Mouse (Mus musculus): Measurements from ENCODE around the gene Gtf2ird2. TPM values are rescaled to one million over a fixed set of nuclear protein-coding genes. Genes with fewer than 3 reads are reported as not detected.

Gene Gtf2ird2
- polyA plus RNA-seq, 1 experiment from 2014 or later: 8.8 TPM

DNA sequence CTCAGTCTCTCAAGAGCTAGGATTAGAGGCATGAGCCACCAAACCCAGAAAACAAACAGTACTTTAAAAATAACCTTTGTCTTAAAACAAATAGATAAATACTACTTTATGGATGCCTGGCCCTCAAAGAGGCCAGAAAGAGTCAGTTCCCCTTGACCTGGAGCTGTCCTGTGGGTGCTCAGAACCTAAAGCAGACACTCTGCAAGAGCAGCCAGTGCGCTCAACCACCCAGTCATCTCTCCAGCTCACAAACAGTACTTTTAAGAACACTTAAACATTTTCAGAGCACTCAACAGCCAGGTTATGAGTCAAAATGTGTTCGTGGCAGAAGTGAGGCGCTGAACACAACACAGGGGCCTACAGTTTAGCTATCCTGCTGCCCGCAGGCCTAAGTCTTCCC is 67.3 kb downstream of the Gtf2ird2 start:
- H3K4me3 ChIP-seq (replicated peaks): no peak overlapping the region
- WGBS: 95% methylated on average over 4 of the region's 4 CpGs
- no peaks in the 10 kb centered on the region for H3K9me3 ChIP-seq (replicated peaks)
- ATAC-seq (ENCODE audit: insufficient number of reproducible peaks, low FRiP score, low TSS enrichment, low read depth): no peak
- H3K9ac ChIP-seq: no peak overlapping the region
- no peaks in the 10 kb centered on the region for H3K4me1 ChIP-seq
- peaks cover 96% of the 10 kb centered on the region for H3K36me3 ChIP-seq
- no peak overlapping the region for H3K4me2 ChIP-seq (replicated peaks)
- H3K27ac ChIP-seq (replicated peaks): no peak overlapping the region
- H3K27me3 ChIP-seq: no peaks in the 10 kb centered on the region

DNA sequence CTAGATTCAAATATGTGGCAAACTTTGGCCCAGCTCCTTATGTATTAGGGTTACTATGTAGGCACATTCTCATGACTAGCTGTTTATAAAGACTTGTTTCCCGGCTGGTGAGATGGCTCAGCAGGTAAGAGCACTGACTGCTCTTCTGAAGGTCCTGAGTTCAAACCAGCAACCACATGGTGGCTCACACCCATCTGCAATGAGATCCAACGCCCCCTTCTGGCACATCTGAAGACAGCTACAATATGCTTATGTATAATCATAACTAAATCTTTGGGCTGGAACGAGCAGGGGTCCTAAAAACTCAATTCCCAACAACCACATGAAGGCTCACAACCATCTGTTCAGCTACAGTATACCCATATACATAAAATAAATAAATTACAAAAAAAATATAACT is 70.0 kb downstream of the Gtf2ird2 start:
- no peak overlapping the region for H3K4me3 ChIP-seq (replicated peaks)
- no peak overlapping the region for H3K27ac ChIP-seq (replicated peaks)
- H3K4me1 ChIP-seq: no peaks in the 10 kb centered on the region
- no peak for ATAC-seq (ENCODE audit: insufficient number of reproducible peaks, low FRiP score, low TSS enrichment, low read depth)
- no peaks in the 10 kb centered on the region for H3K27me3 ChIP-seq
- H3K36me3 ChIP-seq: peaks cover 91% of the 10 kb centered on the region
- H3K4me2 ChIP-seq (replicated peaks): no peak overlapping the region
- WGBS: 68% methylated on average over 3 of the region's 3 CpGs
- no peak overlapping the region for H3K9ac ChIP-seq
- no peaks in the 10 kb centered on the region for H3K9me3 ChIP-seq (replicated peaks)

DNA sequence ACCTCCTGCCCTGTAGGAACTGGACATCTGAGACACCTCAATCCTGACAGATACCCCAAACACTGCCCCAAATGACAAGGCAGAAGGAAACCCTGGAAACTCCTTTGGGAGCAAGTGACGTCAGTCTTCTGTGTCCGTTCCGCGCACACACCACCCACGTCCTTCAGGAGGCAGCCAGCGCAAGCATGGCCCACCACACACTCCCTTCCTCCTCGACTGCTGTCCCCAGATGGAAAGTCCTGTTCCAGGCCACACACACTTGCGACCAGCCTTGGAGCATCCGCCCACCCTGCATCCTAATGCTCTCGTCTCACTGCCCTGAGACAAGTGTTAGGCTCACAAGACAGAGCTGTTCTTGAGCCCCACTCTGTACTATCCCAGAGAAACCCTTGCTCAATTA is 71.5 kb downstream of the Gtf2ird2 start:
- Histone ChIP-seq H3K27ac (replicated peaks) (no peak overlapping the region), H3K4me3 (replicated peaks) (no peak overlapping the region), H3K9ac (no peak overlapping the region), H3K27me3 (no peaks in the 10 kb centered on the region), H3K36me3 (peaks cover 92% of the 10 kb centered on the region), H3K9me3 (replicated peaks) (no peaks in the 10 kb centered on the region), H3K4me2 (replicated peaks) (no peak overlapping the region), H3K4me1 (no peaks in the 10 kb centered on the region)
- 90% methylated on average over 10 of the region's 10 CpGs for WGBS
- ATAC-seq (ENCODE audit: insufficient number of reproducible peaks, low FRiP score, low TSS enrichment, low read depth): no peak

DNA sequence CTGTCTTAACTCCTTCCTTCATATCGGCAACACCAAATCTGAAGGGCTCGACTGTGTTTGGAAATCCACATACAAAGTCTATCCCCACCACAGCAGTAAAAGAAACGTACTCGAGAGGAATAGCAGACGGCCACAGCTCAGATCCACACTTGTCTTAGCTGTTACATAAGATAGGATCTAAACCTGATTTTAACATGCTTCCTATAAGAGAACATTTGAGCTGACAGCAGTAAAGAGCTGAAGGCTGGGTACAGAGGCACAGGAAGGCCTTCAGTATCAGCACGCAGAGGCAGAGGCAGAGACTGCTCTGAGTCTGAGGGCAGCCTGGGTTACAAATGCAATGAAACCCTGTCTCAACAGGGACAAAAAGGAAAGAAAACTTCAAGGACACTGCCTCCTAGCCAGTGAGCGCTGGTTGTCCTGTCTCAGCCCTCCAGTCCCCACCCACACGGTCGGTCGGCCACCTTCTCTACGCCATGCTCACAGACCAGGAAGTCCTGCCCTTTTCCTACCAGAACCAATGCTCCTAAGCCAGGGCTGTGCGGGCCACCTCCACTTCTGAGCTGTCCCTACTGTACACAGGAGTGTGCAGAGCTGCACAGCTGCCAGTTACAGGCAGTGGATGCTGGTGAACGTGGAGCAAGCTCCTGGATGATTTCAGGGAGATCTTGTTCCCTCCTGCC is 73.7 kb downstream of the Gtf2ird2 start:
- ATAC-seq (ENCODE audit: insufficient number of reproducible peaks, low FRiP score, low TSS enrichment, low read depth): no peak
- H3K36me3 ChIP-seq: peaks cover 92% of the 10 kb centered on the region

DNA sequence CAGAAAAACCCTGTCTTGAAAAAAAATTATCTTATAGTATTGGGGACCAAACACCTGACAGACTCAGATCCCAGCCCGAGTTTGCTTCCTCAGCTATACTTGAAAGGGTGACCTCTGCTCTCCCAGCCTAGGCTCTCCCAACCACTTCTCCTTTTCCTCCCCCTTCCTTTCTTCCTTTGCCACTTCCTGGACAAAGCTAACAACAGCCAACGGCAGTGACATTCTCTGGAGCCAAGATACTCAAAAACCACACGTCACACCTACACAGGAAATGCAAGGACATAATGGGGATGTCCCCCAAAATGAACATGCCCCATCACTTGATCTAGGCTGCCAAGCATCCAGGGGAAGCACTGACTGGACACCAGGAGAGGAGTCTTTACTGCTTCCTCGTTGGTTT is 74.6 kb downstream of the Gtf2ird2 start:
- Histone ChIP-seq H3K36me3 (peaks cover 92% of the 10 kb centered on the region), H3K9ac (no peak overlapping the region), H3K4me2 (replicated peaks) (no peak overlapping the region), H3K4me3 (replicated peaks) (no peak overlapping the region), H3K4me1 (no peaks in the 10 kb centered on the region), H3K27me3 (no peaks in the 10 kb centered on the region), H3K27ac (replicated peaks) (no peak overlapping the region), H3K9me3 (replicated peaks) (no peaks in the 10 kb centered on the region)
- no peak for ATAC-seq (ENCODE audit: insufficient number of reproducible peaks, low FRiP score, low TSS enrichment, low read depth)
- WGBS: 81% methylated on average over 4 of the region's 4 CpGs

More for the DNA sequence above, 73.7 kb downstream of the Gtf2ird2 start:
- H3K27me3 ChIP-seq: no peaks in the 10 kb centered on the region
- 95% methylated on average over 13 of the region's 13 CpGs for WGBS
- H3K4me3 ChIP-seq (replicated peaks): no peak overlapping the region
- H3K9ac ChIP-seq: no peak overlapping the region
- no peaks in the 10 kb centered on the region for H3K4me1 ChIP-seq
- no peak overlapping the region for H3K27ac ChIP-seq (replicated peaks)
- H3K4me2 ChIP-seq (replicated peaks): no peak overlapping the region
- no peaks in the 10 kb centered on the region for H3K9me3 ChIP-seq (replicated peaks)

DNA sequence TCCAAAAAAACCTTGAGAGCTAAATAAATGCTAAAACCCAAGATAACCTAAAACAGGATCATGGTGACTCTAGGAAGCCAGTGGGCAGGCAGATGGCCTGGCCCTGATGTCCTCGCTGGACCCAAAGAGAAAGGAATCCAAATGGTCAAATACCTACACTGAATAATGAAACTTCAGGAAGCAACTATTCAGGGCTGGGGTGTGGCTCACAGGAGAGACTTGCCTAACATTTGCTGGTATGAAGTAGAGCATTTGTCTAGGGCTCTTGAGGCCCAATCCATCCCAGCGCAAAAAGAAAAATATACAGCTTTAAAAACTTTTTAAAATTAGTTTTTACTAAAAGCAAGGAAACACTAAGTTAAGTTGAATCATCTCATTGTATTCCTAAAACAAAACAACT is 75.1 kb downstream of the Gtf2ird2 start:
- no peak overlapping the region for H3K4me2 ChIP-seq (replicated peaks)
- H3K4me3 ChIP-seq (replicated peaks): no peak overlapping the region
- H3K4me1 ChIP-seq: no peaks in the 10 kb centered on the region
- no peak for ATAC-seq (ENCODE audit: insufficient number of reproducible peaks, low FRiP score, low TSS enrichment, low read depth)
- 89% methylated on average over 2 of the region's 2 CpGs for WGBS
- H3K27me3 ChIP-seq: no peaks in the 10 kb centered on the region
- H3K9ac ChIP-seq: no peak overlapping the region
- H3K27ac ChIP-seq (replicated peaks): no peak overlapping the region
- H3K36me3 ChIP-seq: peaks cover 93% of the 10 kb centered on the region
- H3K9me3 ChIP-seq (replicated peaks): no peaks in the 10 kb centered on the region

DNA sequence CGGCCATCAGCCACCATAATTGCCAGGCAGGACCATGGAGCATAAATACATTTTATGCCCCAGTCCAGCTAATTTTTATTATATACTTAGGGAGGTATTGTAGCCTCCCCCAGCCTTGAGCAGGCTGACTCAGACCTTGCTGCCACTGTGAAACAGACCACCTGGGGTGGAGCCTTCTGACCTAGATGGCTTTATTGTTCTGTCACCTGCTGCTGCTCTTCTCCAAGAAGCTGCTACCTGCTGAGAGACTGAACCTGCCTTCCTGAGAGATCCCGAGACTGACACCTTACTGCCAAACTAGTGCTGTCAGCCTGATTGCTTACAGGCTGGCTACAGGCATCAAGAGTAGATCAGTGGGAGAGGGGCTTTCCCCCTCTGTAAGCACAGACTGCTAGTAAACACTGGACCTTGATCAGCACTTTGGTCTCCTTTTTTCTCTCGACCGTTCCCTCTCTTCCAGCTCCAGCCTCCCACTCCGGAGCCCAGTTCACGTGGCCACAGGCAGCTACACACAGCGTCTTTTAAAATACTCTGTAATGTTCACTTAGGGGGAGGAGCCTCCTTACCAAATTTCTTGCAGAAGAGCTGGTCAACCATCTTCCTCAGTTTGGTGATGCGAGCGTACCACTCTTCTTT is 76.3 kb downstream of the Gtf2ird2 start:
- no peaks in the 10 kb centered on the region for H3K4me1 ChIP-seq
- no peak overlapping the region for H3K4me3 ChIP-seq (replicated peaks)
- 91% methylated on average over 9 of the region's 9 CpGs for WGBS
- no peaks in the 10 kb centered on the region for H3K27me3 ChIP-seq
- H3K9ac ChIP-seq: no peak overlapping the region
- H3K36me3 ChIP-seq: peaks cover 94% of the 10 kb centered on the region
- no peak overlapping the region for H3K4me2 ChIP-seq (replicated peaks)
- H3K9me3 ChIP-seq (replicated peaks): no peaks in the 10 kb centered on the region
- no peak for ATAC-seq (ENCODE audit: insufficient number of reproducible peaks, low FRiP score, low TSS enrichment, low read depth)
- no peak overlapping the region for H3K27ac ChIP-seq (replicated peaks)

DNA sequence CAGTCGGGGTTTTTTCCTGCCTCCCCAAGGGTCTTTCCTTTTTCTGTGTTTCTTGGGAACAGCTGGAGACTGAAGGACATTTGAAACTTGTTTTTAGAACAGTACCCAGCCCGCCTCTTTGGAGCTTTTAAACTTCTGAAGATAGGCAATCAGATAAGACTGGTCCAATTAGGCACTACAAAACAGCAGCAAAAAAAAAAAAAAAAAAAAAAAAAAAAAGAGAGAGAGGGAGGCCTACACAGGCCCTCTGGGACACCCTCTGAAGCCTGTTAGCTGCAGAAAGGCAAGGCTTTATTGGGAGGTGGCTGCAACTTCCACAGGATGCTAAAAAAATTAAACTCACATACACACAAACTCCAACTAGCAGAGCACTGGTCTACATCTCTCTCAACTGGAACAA is 82.1 kb downstream of the Gtf2ird2 start:
- Histone ChIP-seq H3K9me3 (replicated peaks) (no peaks in the 10 kb centered on the region), H3K4me3 (replicated peaks) (no peak overlapping the region), H3K27me3 (no peaks in the 10 kb centered on the region), H3K4me1 (0 out of 2 replicates have a peak, but pooled peaks cover 8% of the 10 kb centered on the region), H3K9ac (no peak overlapping the region), H3K27ac (replicated peaks) (no peak overlapping the region), H3K4me2 (replicated peaks) (no peak overlapping the region), H3K36me3 (peaks cover 94% of the 10 kb centered on the region)
- WGBS: 56% methylated on average over 2 of the region's 2 CpGs
- no peak for ATAC-seq (ENCODE audit: insufficient number of reproducible peaks, low FRiP score, low TSS enrichment, low read depth)

DNA sequence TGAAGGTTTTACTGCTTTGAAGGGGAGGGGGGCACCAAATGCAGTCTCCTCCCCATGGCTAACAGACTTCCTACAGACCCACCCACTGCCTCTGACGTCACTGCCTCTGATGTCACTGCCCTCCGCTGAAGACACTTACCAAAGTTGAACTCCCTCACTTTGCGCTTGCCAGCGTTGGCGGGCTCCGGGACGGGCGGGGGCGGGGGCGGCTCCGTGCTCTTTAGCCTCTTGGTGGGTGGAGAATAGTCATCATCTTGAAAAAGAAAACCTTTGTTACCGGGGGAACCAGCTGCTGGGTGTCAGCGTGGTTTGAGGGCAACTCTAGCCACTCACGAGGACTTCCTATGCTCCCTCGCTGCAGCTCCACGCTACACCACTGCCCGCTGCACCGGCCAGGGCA is 82.6 kb downstream of the Gtf2ird2 start:
- Histone ChIP-seq H3K36me3 (peaks cover 94% of the 10 kb centered on the region), H3K27ac (replicated peaks) (no peak overlapping the region), H3K4me1 (0 out of 2 replicates have a peak, but pooled peaks cover 8% of the 10 kb centered on the region), H3K9ac (no peak overlapping the region), H3K4me3 (replicated peaks) (no peak overlapping the region), H3K9me3 (replicated peaks) (no peaks in the 10 kb centered on the region), H3K27me3 (no peaks in the 10 kb centered on the region), H3K4me2 (replicated peaks) (no peak overlapping the region)
- ATAC-seq (ENCODE audit: insufficient number of reproducible peaks, low FRiP score, low TSS enrichment, low read depth): no peak
- 81% methylated on average over 18 of the region's 18 CpGs for WGBS

DNA sequence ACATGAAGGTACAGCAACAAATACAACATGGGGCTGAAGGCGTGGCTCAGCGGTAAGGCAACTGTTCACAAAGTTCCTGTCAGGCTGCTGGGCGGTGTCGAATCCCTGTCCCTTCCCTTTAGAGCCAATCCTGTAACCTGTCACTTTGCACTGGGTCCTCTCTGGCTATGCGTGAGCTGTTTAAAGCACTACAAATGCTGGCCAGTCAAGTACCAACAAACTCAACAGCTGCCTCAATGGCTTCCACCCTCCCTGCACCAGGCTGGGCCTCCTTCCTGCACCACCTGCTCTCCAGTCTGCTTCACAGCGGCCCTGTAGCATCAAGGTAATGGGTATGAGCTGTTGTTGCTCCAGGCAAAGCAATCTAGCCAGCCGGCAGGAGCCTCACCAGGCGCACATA is 84.9 kb downstream of the Gtf2ird2 start:
- 87% methylated on average over 8 of the region's 8 CpGs for WGBS
- Histone ChIP-seq H3K27me3 (no peaks in the 10 kb centered on the region), H3K4me2 (replicated peaks) (no peak overlapping the region), H3K27ac (replicated peaks) (no peak overlapping the region), H3K9me3 (replicated peaks) (no peaks in the 10 kb centered on the region), H3K4me3 (replicated peaks) (no peak overlapping the region), H3K4me1 (0 out of 2 replicates have a peak, but pooled peaks cover 8% of the 10 kb centered on the region), H3K9ac (no peak overlapping the region), H3K36me3 (peaks cover 94% of the 10 kb centered on the region)
- ATAC-seq (ENCODE audit: insufficient number of reproducible peaks, low FRiP score, low TSS enrichment, low read depth): no peak

DNA sequence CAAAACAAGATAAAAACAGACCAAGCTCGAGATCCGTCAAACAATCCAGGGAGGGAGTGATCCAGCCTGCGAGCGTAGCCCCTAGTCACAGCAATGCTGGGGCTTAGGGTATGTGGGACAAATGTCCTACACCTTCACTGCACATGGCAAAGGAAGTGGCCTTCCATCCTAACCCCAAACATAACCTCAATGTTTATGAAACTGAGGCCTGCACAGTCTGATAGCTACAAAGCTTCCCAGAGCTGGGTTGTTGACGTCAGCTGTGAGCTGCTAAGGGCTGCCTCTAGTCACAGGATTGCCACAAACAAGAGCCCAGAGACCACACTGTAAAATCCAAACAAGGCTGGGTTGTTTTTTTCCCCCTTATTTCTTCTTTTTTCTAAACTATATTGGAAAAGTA is 85.9 kb downstream of the Gtf2ird2 start:
- Histone ChIP-seq H3K36me3 (peaks cover 92% of the 10 kb centered on the region), H3K27me3 (no peaks in the 10 kb centered on the region), H3K9ac (no peak overlapping the region), H3K4me3 (replicated peaks) (no peak overlapping the region), H3K4me1 (0 out of 2 replicates have a peak, but pooled peaks cover 8% of the 10 kb centered on the region), H3K4me2 (replicated peaks) (no peak overlapping the region), H3K27ac (replicated peaks) (no peak overlapping the region; the same call in 1 of the 2 replicates), H3K9me3 (replicated peaks) (no peaks in the 10 kb centered on the region)
- WGBS: 80% methylated on average over 5 of the region's 5 CpGs
- ATAC-seq (ENCODE audit: insufficient number of reproducible peaks, low FRiP score, low TSS enrichment, low read depth): no peak

DNA sequence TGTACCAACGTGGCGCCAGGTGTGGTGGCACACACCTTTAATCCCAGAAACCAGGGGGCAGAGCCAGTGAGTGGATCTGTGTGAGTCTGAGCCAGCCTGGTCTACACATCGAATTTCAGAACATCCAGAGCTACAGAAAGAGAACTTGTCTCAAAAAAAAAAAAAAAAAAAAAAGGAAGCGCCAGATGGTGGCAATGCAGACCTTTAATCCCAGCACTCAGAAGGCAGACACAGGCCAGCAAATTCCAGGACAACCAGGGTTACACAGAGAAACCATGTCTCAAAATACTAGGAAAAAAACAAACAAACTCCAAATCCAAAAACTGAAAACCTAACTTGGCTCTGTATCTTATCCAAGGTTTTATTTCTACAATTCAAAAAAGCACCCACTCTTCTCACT is 86.7 kb downstream of the Gtf2ird2 start:
- 75% methylated on average over 4 of the region's 4 CpGs for WGBS
- H3K9ac ChIP-seq: no peak overlapping the region

More for the DNA sequence above, 86.7 kb downstream of the Gtf2ird2 start:
- Histone ChIP-seq H3K36me3 (peaks cover 94% of the 10 kb centered on the region), H3K27ac (replicated peaks) (peak overlapping the region; percentile 60; the same call in 1 of the 2 replicates), H3K27me3 (no peaks in the 10 kb centered on the region), H3K4me2 (replicated peaks) (no peak overlapping the region), H3K4me3 (replicated peaks) (no peak overlapping the region), H3K9me3 (replicated peaks) (no peaks in the 10 kb centered on the region), H3K4me1 (0 out of 2 replicates have a peak, but pooled peaks cover 8% of the 10 kb centered on the region)
- no peak for ATAC-seq (ENCODE audit: insufficient number of reproducible peaks, low FRiP score, low TSS enrichment, low read depth)

Measured in embryonic facial prominence, embryonic 15.5 days (tissue).